Mouse (Mus musculus) forebrain, embryonic 14.5 days (tissue): ENCODE measurements around the gene P2rx6. TPM values are rescaled to one million over a fixed set of nuclear protein-coding genes. Genes with fewer than 3 reads are reported as not detected.
A peak's percentile ranks its signal among the peaks of the same experiment; 100 is the strongest.

Experiments used
- ATAC-seq: fragments of 200-750 bp; cut with Nextera tagmentation; 2 replicates; pipeline ENCODE4 v1.8.0; 2017; ENCODE audit warnings: mild to moderate bottlenecking, moderate library complexity
- DNase-seq: peaks from one replicate; pipeline ENCODE4 v3.0.0-alpha.2; 2015; ENCODE audit warnings: low spot score
- H3K27ac ChIP-seq: fragments of 300-500 bp; sonication (generic); 2 replicates; pipeline ENCODE4 v1.5.1; 2014; ENCODE audit warnings: low read depth, mild to moderate bottlenecking, control low read depth, low read length, moderate library complexity
- H3K27me3 ChIP-seq: fragments of 300-500 bp; sonication (generic); replicated peaks from 2 replicates; pipeline ENCODE4 v1.6.1; 2014; ENCODE audit warnings: low read length, control low read depth, mixed read lengths; ENCODE audit not compliant: control insufficient read depth, insufficient read depth
- H3K36me3 ChIP-seq: fragments of 300-500 bp; sonication (generic); 2 replicates; pipeline ENCODE4 v1.6.1; 2014; ENCODE audit warnings: low read length, control low read depth; ENCODE audit not compliant: control insufficient read depth, insufficient read depth
- H3K4me1 ChIP-seq: fragments of 300-500 bp; sonication (generic); 2 replicates; pipeline ENCODE4 v1.6.1; 2014; ENCODE audit warnings: antibody characterized with exemption, low read length, control low read depth; ENCODE audit not compliant: control insufficient read depth, insufficient read depth
- H3K4me2 ChIP-seq: fragments of 300-500 bp; sonication (generic); 2 replicates; pipeline ENCODE4 v1.6.1; 2014; ENCODE audit warnings: mild to moderate bottlenecking, control low read depth, low read length
- H3K4me3 ChIP-seq: fragments of 300-500 bp; sonication (generic); 2 replicates; pipeline ENCODE4 v1.5.1; 2014; ENCODE audit warnings: low read depth, low read length, control low read depth
- H3K9ac ChIP-seq: fragments of 300-500 bp; sonication (generic); 2 replicates; pipeline ENCODE4 v1.6.1; 2014; ENCODE audit warnings: mild to moderate bottlenecking, low read length, control low read depth, moderate library complexity
- H3K9me3 ChIP-seq: fragments of 300-500 bp; sonication (generic); replicated peaks from 2 replicates; pipeline ENCODE4 v1.6.1; 2016; ENCODE audit warnings: low read length, control low read depth, mixed read lengths; ENCODE audit not compliant: control insufficient read depth
- WGBS: fragments of 180-500 bp; shearing (Covaris S2); extraction: QIAGEN DNeasy Blood & Tissue Kit; methylation state at CpG from one replicate; pipeline ENCODE4 v1.1.7; 2014; 5-methylcytosine and 5-hydroxymethylcytosine counted together
- polyA plus RNA-seq: library from polyadenylated mRNA; unstranded; fragments of >200 nt; fragmentation: Nextera tagmentation; extraction: Ambion mirVana; gene quantifications from 2 replicates; pipeline ENCODE4 v1.2.1, GENCODE M21; 2014

The P2rx6 gene
- polyA plus RNA-seq, 1 experiment from 2014 or later, result 1.1 TPM

GRCm38 (mm10) chr16:17557947-17558480 is 3.7 kb upstream of the P2rx6 start:
- no peak overlapping the region for H3K27ac ChIP-seq
- H3K4me1 ChIP-seq, result peaks cover 17% of the 10 kb centered on the region
- no peak overlapping the region for H3K4me3 ChIP-seq
- WGBS, result 1% methylated on average over 5 of the region's 5 CpGs
- DNase-seq (peak; percentile 73), ATAC-seq (0 out of 2 replicates have a peak, but pooled peaks have one; percentile 24)
- no peaks in the 10 kb centered on the region for H3K36me3 ChIP-seq
- H3K9me3 ChIP-seq, result no peaks in the 10 kb centered on the region
- no peak overlapping the region for H3K9ac ChIP-seq
- H3K4me2 ChIP-seq, result no peak overlapping the region; the same call in 1 of the 2 replicates
- peaks cover 10% of the 10 kb centered on the region; the same call in 1 of the 2 replicates for H3K27me3 ChIP-seq

GRCm38 (mm10) chr16:17558811-17559210 is 2.9 kb upstream of the P2rx6 start:
- Histone ChIP-seq H3K9me3 (no peaks in the 10 kb centered on the region), H3K27me3 (peaks cover 10% of the 10 kb centered on the region; the same call in 1 of the 2 replicates), H3K4me2 (peak overlapping the region; percentile 18; the same call in 1 of the 2 replicates), H3K4me3 (no peak overlapping the region), H3K36me3 (no peaks in the 10 kb centered on the region), H3K27ac (no peak overlapping the region), H3K4me1 (peaks cover 17% of the 10 kb centered on the region), H3K9ac (peak overlapping the region; percentile 35; the same call in 1 of the 2 replicates)
- ATAC-seq (no peak), DNase-seq (no peak)
- WGBS, result 1% methylated on average over 5 of the region's 5 CpGs

- Histone ChIP-seq H3K27ac (no peak overlapping the region), H3K4me1 (peaks cover 12% of the 10 kb centered on the region; the same call in 1 of the 2 replicates), H3K4me3 (no peak overlapping the region), H3K36me3 (no peaks in the 10 kb centered on the region), H3K9me3 (no peaks in the 10 kb centered on the region), H3K27me3 (peaks cover 10% of the 10 kb centered on the region; the same call in 1 of the 2 replicates), H3K9ac (no peak overlapping the region), H3K4me2 (no peak overlapping the region; the same call in 1 of the 2 replicates)
- WGBS, result 69% methylated on average over 9 of the region's 9 CpGs
- DNase-seq (no peak), ATAC-seq (no peak)
Measured at GRCm38 (mm10) chr16:17559396-17560027, 2.2 kb upstream of the P2rx6 start.

GRCm38 (mm10) chr16:17561128-17561750 is 446 bp upstream of the P2rx6 start, which contains the start of gene Lrrc74b:
Lrrc74b (minus strand) TSS chr16:17561247.
- H3K36me3 ChIP-seq, result no peaks in the 10 kb centered on the region
- DNase-seq (peak; percentile 79), ATAC-seq (peak; percentile 78)
- no peaks in the 10 kb centered on the region for H3K9me3 ChIP-seq
- H3K9ac ChIP-seq, result peak within 1 kb of the TSS; percentile 29; the same call in 1 of the 2 replicates
- H3K4me2 ChIP-seq, result peak within 1 kb of the TSS; percentile 47
- under 1% methylated on average over 22 of the region's 22 CpGs for WGBS
- peaks cover 10% of the 10 kb centered on the region; the same call in 1 of the 2 replicates for H3K27me3 ChIP-seq
- 0 out of 2 replicates have a peak within 1 kb of the TSS, but pooled peaks have one; percentile 10 for H3K4me3 ChIP-seq
- H3K4me1 ChIP-seq, result peaks cover 12% of the 10 kb centered on the region; the same call in 1 of the 2 replicates
- H3K27ac ChIP-seq, result peak within 1 kb of the TSS; percentile 21; the same call in 1 of the 2 replicates

GRCm38 (mm10) chr16:17563580-17563979 is 1.9 kb downstream of the P2rx6 start:
- ATAC-seq, result no peak
- no peaks in the 10 kb centered on the region for H3K9me3 ChIP-seq
- H3K27me3 ChIP-seq, result peaks cover 10% of the 10 kb centered on the region; the same call in 1 of the 2 replicates
- no peak overlapping the region for H3K4me2 ChIP-seq
- H3K36me3 ChIP-seq, result no peaks in the 10 kb centered on the region
- H3K4me3 ChIP-seq, result no peak overlapping the region
- no peak for DNase-seq
- H3K27ac ChIP-seq, result no peak overlapping the region
- WGBS, result 14% methylated on average over 1 of the region's 1 CpGs
- peaks cover 12% of the 10 kb centered on the region; the same call in 1 of the 2 replicates for H3K4me1 ChIP-seq
- no peak overlapping the region for H3K9ac ChIP-seq

GRCm38 (mm10) chr16:17564221-17564620 is 2.5 kb downstream of the P2rx6 start:
- H3K9ac ChIP-seq, result no peak overlapping the region
- no peaks in the 10 kb centered on the region for H3K36me3 ChIP-seq
- no peak overlapping the region for H3K4me3 ChIP-seq
- no peak overlapping the region for H3K27ac ChIP-seq
- ATAC-seq (no peak), DNase-seq (no peak)
- WGBS, result 92% methylated on average over 2 of the region's 2 CpGs
- H3K27me3 ChIP-seq, result peaks cover 10% of the 10 kb centered on the region; the same call in 1 of the 2 replicates
- peaks cover 9% of the 10 kb centered on the region; the same call in 1 of the 2 replicates for H3K4me1 ChIP-seq
- no peaks in the 10 kb centered on the region for H3K9me3 ChIP-seq
- H3K4me2 ChIP-seq, result no peak overlapping the region

GRCm38 (mm10) chr16:17564771-17565170 is 3.1 kb downstream of the P2rx6 start:
- Histone ChIP-seq H3K36me3 (no peaks in the 10 kb centered on the region), H3K27ac (no peak overlapping the region), H3K4me2 (no peak overlapping the region), H3K4me3 (no peak overlapping the region), H3K4me1 (peaks cover 9% of the 10 kb centered on the region; the same call in 1 of the 2 replicates), H3K9me3 (no peaks in the 10 kb centered on the region), H3K27me3 (peaks cover 10% of the 10 kb centered on the region; the same call in 1 of the 2 replicates), H3K9ac (no peak overlapping the region)
- 76% methylated on average over 3 of the region's 3 CpGs for WGBS
- ATAC-seq (no peak), DNase-seq (no peak)

GRCm38 (mm10) chr16:17566186-17566585 is 4.5 kb downstream of the P2rx6 start:
- Histone ChIP-seq H3K27ac (no peak overlapping the region), H3K4me2 (no peak overlapping the region), H3K4me1 (peaks cover 8% of the 10 kb centered on the region; the same call in 1 of the 2 replicates), H3K9ac (no peak overlapping the region), H3K4me3 (no peak overlapping the region), H3K27me3 (peaks cover 10% of the 10 kb centered on the region; the same call in 1 of the 2 replicates), H3K36me3 (no peaks in the 10 kb centered on the region), H3K9me3 (no peaks in the 10 kb centered on the region)
- 22% methylated on average over 4 of the region's 4 CpGs for WGBS
- no peak for DNase-seq
- ATAC-seq, result no peak
